Mouse (Mus musculus) testis, adult 2 months (tissue): Measurements from ENCODE around the gene Dhrs3.

ENCODE experiments used
- CTCF ChIP-seq: fragments of 200-500 bp; IDR thresholded peaks from 2 replicates; pipeline ENCODE4 v1.5.1; 2012; ENCODE audit warnings: low read depth, mild to moderate bottlenecking, inconsistent platforms, low read length, moderate library complexity; ENCODE audit not compliant: control insufficient read depth, insufficient read depth, insufficient replicate concordance
- POLR2A ChIP-seq: fragments of 200-500 bp; IDR thresholded peaks from 2 replicates; pipeline ENCODE4 v1.6.1; 2012; ENCODE audit warnings: low read depth, mild to moderate bottlenecking, inconsistent platforms, low read length, moderate library complexity; ENCODE audit not compliant: control insufficient read depth

GRCm38 (mm10) chr4:144868584-144868983, 24.0 kb upstream of the Dhrs3 start:
- no peak for TF ChIP-seq POLR2A
- no peak for TF ChIP-seq CTCF
